Mouse (Mus musculus) right cerebral cortex, postnatal 36 days (tissue): ENCODE data around the gene Ccdc183.

Source experiments
- DNase-seq, 2 experiments: peaks; one replicate each; pipeline ENCODE4 v3.0.0; 2022; ENCODE audit warnings: low spot score in 2 of 2, mixed read lengths in 1 of 2

Ccdc183 gene

DNA sequence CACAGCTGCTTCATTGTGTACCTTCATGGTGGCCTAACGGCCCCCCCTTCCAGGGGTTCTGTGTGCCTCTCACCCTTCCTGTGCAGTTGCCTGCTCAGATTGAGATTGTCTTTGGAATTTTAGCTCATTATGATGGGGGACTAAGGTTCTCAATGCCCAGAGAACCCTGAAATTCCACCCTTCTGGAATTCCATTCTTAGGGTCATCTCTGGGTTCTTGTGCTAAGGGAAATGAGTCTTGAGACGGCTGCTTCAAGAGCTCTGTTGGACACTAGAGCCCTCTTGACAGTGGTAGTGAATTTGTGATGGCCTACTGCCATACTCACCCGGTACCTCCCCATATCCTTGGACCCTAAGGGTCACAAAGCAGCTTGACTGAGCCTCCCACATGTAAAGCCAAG lies at the start of gene Ccdc183:
Ccdc183 (minus strand) TSS at position 101 of the 400 bp plus-strand sequence.
- DNase-seq, result no peak

DNA sequence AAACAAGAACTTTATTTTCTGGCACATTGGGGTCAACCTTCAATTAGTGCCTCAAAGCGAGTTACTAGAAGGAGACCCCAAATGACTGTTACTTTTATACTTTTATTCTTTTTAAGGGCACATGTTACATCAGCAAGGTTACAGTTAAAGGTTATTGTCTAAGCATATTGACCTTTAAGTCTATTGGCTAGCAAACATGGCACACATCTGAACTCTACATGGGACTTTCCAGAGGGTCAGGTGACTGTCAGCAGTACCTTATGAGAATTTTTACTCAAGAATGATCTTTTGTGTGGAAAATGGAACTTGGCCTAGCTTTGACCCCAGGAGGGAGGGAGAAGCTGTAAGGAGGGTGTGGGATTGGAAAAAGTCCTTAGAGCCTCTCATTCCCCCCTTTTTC lies 49.0 kb upstream of the Ccdc183 start:
- no peak for DNase-seq

DNA sequence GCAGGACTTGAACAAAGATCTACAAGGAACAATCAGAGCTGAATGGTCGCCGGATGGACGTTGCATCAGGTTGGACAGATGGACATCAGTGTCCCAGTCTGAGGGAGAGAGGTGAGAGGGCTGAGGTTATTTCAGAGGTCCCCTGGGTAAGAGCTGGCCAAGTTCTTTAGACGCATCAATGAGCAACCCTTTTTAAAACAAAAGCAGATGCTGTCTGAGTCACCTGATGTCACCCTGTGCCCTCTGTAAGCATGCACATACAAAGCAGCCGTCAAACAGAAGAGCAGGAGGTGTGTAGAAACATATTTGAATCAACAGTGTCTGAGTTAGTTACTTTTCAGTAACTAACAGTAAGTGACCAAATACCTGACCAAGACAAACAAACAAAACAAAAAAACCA lies 46.6 kb upstream of the Ccdc183 start:
- no peak for DNase-seq

DNA sequence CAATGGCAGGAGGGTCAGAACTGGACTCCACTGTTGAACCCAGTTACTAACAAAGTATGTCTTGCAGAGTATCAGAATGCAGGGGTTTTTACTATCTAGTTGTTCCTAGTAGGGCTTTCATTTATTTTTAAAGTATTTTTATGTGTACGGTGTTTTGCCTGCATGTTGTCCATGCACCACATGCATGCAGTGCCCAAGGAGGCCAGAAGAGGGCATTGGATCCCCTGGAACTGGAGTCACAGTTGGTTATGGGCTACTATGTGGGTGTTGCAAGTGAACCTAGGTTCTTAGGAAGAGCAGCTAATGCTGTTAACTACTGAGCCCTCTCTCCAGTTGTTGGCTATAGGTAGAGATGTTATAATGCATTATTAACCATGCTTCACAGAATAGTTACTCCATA lies 46.0 kb upstream of the Ccdc183 start:
- DNase-seq, result no peak

GRCm38 (mm10) chr2:25661245-25661970 lies 43.9 kb upstream of the Ccdc183 start:
- DNase-seq, result no peak

- no peak for DNase-seq
These were observed 42.8 kb upstream of the Ccdc183 start for GRCm38 (mm10) chr2:25660279-25660678.

DNA sequence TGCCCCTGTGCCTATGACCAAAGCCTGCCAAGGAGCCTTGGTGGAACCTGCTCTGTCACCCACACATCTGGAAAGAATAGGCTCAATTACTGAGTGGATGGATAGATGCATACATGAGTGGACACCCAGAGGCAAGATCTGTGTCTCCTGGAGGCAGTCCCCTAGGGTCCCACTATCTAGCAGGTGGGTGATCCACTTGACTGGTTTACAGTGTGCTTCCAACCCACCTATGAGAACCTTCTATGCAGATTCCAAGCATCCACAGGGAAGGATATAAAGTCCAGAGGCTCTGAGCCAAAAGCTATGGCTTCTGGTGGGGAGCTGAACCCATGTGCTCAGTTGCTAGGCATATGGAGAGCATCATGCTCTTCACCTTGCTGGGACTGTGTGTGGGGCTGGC lies 40.2 kb upstream of the Ccdc183 start, which contains the start of gene Lcn5:
Lcn5 (plus strand) TSS at position 301 of the 400 bp plus-strand sequence.
- DNase-seq, result no peak

DNA sequence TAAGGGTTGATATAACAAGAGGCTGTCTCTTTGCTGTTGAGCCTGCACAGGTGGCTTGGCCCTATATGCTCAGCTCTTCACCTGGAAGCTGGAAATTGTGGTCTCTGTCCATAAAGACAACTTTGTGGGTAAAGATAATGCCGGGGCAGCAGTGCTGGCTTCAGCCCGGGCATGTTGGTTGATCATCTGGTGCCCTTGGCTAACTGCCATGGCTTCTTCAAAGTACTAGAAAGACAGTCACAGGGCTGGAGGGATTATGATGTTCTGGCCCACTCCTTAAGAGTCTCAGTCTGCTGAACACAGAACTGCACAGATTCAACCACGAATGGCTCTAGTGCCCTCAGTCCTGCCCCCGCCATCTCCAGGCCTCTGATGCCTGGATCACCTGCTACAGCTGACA lies 39.8 kb upstream of the Ccdc183 start:
- no peak for DNase-seq

- DNase-seq, result peak in 1 of 2 experiments; percentile 10
These were observed 39.2 kb upstream of the Ccdc183 start for GRCm38 (mm10) chr2:25656691-25657090.

DNA sequence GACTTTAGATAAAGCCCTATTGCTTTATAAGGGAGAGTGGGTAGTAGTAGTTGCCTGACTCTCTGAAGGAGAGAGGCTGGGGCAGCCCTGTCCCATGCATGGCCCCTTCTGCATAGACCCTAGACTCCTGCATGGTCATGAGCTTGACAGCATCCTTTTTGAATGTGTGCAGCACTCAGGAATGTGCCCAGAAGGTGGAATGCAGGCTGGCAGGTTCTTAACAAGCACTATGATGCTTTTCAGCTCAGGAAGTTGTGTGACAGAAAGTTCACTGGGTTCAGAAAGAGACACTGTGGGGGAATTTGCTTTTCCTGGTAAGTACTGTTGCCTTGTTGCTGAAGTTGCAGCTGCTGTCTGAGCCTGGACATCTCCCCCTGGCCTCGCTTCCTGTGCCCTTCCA lies 37.0 kb upstream of the Ccdc183 start:
- DNase-seq, result no peak

GRCm38 (mm10) chr2:25652902-25653301 lies 35.4 kb upstream of the Ccdc183 start, which contains the start of gene Lcn8:
Gene Lcn8 (plus strand): TSS chr2:25653120.
- DNase-seq, result no peak

DNA sequence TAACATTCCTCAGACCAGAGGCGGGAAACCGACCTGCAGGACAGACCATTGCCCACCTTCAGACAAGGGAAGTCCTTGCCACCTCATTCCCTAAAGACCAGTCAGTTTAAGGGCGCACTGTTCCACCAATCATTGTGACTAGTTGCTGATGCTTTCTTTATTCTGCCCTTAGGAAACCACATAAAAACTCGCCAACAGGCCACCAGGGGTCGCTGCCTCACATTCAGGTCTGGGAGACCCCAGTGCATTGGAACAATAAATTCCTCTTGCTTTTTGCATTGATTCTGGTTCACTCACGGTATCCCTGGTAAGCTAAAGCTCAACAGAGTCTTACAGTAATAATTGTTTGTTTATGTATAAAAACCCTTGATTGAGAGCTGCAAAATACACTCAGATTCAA lies 22.4 kb upstream of the Ccdc183 start:
- no peak for DNase-seq

- no peak for DNase-seq
These were observed 16.6 kb upstream of the Ccdc183 start for GRCm38 (mm10) chr2:25634046-25634445.

GRCm38 (mm10) chr2:25633616-25634015 lies 16.1 kb upstream of the Ccdc183 start:
- no peak for DNase-seq

DNA sequence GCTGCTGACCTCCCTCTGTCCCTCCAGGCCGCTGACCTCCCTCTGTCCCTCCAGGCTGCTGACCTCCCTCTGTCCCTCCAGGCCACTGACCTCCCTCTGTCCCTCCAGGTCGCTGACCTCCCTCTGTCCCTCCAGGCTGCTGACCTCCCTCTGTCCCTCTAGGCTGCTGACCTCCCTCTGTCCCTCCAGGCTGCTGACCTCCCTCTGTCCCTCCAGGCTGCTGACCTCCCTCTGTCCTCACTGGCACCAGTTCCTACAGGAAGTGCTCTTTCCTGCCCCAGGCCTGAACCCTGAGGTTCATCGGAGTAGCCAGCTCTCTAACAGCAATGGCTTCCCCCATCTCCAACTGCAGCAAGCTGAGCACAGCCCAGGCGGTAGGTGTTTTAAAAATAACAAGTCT lies 11.3 kb upstream of the Ccdc183 start:
- no peak for DNase-seq

GRCm38 (mm10) chr2:25627811-25628210 lies 10.3 kb upstream of the Ccdc183 start, which contains the start of gene Fcna:
Gene Fcna (minus strand): TSS chr2:25628030.
- no peak for DNase-seq

GRCm38 (mm10) chr2:25625986-25626385 lies 8.5 kb upstream of the Ccdc183 start:
- no peak for DNase-seq

DNA sequence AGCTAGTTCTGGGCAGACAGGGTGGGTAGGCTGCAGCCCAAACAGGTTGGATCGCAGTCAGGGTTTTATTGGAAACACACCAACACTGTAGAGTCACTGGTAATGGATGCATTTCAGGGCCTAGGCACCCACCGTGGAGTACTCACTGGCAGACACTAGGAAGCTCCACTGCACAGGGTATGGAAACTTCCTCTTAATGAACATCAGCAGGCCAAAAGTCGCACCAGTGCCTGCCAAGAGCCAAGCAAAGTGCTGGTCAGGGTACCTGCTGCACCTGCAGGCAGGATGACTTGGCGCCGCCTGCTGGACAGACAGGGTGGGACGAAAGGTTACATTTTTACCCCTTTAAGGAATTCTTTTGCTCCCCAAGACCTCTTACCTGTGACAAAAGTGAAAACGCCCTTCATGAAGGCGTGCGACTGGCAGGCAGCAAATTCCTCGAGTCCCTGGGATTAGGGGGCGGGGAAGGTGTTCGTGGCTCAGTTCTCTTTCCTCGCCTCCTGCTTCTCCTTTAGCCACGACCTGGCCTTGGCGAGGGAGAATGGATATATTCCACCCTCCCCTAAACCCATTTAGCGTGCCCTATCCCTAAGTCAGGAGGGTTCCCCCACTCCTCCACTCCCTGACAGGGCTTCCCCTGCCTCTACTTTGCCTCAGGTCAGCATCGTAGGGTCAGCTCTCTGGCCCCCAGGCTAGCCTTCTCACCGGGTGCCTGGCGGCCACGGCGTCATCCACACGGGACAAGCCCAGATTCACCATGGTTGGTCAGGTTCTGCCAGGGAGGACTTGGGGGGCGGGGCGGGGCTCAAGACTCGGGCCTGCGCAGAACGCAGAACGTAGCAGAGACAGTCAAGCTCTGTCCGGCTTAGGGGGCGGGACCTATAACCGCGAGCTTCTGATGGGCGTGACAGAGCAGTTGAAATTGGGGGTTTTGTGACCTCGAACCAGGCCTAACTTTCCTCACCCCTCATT lies 4.0 kb upstream of the Ccdc183 start, which contains the start of gene Tmem141:
Tmem141 (minus strand) TSS at position 777 of the 972 bp plus-strand sequence.
- peak; percentile 86 to 90 for DNase-seq

- no peak for DNase-seq
These were observed 3.4 kb upstream of the Ccdc183 start for GRCm38 (mm10) chr2:25620852-25621228.

- no peak for DNase-seq
These were observed 2.9 kb upstream of the Ccdc183 start for GRCm38 (mm10) chr2:25620386-25620785.

DNA sequence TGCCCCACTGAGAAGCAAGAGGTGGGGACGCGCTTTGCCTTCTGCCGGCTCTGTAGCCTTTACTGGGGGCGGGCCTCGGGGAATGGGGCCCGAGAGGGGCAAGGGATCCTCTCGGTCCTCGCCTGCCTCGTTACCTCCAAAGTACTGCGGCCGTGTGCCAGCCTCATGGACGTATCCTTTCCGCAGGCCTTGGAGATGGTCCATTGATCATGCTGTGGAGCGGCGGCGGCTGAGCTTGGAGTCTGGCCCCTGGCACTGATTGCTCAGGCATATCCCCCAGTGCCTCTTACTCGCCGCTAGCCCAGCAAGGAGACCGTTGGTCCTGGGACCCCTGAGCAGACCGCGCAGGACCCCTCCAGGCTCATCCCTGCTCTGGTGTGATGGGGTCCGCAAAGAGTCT lies 1.1 kb downstream of the Ccdc183 start:
- no peak for DNase-seq

GRCm38 (mm10) chr2:25608671-25609070 lies 8.8 kb downstream of the Ccdc183 start:
- DNase-seq, result no peak
